Mouse (Mus musculus) forebrain, embryonic 14.5 days (tissue): Measurements from ENCODE around the gene Odf3b. TPM values are rescaled to one million over a fixed set of nuclear protein-coding genes. Genes with fewer than 3 reads are reported as not detected.
A peak's percentile ranks its signal among the peaks of the same experiment; 100 is the strongest.

Experiments
- ATAC-seq: fragments of 200-750 bp; cut with Nextera tagmentation; 2 replicates; pipeline ENCODE4 v1.8.0; 2017; ENCODE audit warnings: mild to moderate bottlenecking, moderate library complexity
- DNase-seq: peaks from one replicate; pipeline ENCODE4 v3.0.0-alpha.2; 2015; ENCODE audit warnings: low spot score
- H3K27ac ChIP-seq: fragments of 300-500 bp; sonication (generic); 2 replicates; pipeline ENCODE4 v1.5.1; 2014; ENCODE audit warnings: low read depth, mild to moderate bottlenecking, control low read depth, low read length, moderate library complexity
- H3K27me3 ChIP-seq: fragments of 300-500 bp; sonication (generic); replicated peaks from 2 replicates; pipeline ENCODE4 v1.6.1; 2014; ENCODE audit warnings: low read length, control low read depth, mixed read lengths; ENCODE audit not compliant: control insufficient read depth, insufficient read depth
- H3K36me3 ChIP-seq: fragments of 300-500 bp; sonication (generic); 2 replicates; pipeline ENCODE4 v1.6.1; 2014; ENCODE audit warnings: low read length, control low read depth; ENCODE audit not compliant: control insufficient read depth, insufficient read depth
- H3K4me1 ChIP-seq: fragments of 300-500 bp; sonication (generic); 2 replicates; pipeline ENCODE4 v1.6.1; 2014; ENCODE audit warnings: antibody characterized with exemption, low read length, control low read depth; ENCODE audit not compliant: control insufficient read depth, insufficient read depth
- H3K4me2 ChIP-seq: fragments of 300-500 bp; sonication (generic); 2 replicates; pipeline ENCODE4 v1.6.1; 2014; ENCODE audit warnings: mild to moderate bottlenecking, control low read depth, low read length
- H3K4me3 ChIP-seq: fragments of 300-500 bp; sonication (generic); 2 replicates; pipeline ENCODE4 v1.5.1; 2014; ENCODE audit warnings: low read depth, low read length, control low read depth
- H3K9ac ChIP-seq: fragments of 300-500 bp; sonication (generic); 2 replicates; pipeline ENCODE4 v1.6.1; 2014; ENCODE audit warnings: mild to moderate bottlenecking, low read length, control low read depth, moderate library complexity
- H3K9me3 ChIP-seq: fragments of 300-500 bp; sonication (generic); replicated peaks from 2 replicates; pipeline ENCODE4 v1.6.1; 2016; ENCODE audit warnings: low read length, control low read depth, mixed read lengths; ENCODE audit not compliant: control insufficient read depth
- WGBS: fragments of 180-500 bp; shearing (Covaris S2); extraction: QIAGEN DNeasy Blood & Tissue Kit; methylation state at CpG from one replicate; pipeline ENCODE4 v1.1.7; 2014; 5-methylcytosine and 5-hydroxymethylcytosine counted together
- polyA plus RNA-seq: library from polyadenylated mRNA; unstranded; fragments of >200 nt; fragmentation: Nextera tagmentation; extraction: Ambion mirVana; gene quantifications from 2 replicates; pipeline ENCODE4 v1.2.1, GENCODE M21; 2014

Gene Odf3b
- polyA plus RNA-seq, 1 experiment from 2014 or later = 2.9 TPM

- H3K9me3 ChIP-seq = no peaks in the 10 kb centered on the region
- peaks cover 46% of the 10 kb centered on the region for H3K27me3 ChIP-seq
- H3K4me1 ChIP-seq = peaks cover 4% of the 10 kb centered on the region; the same call in 1 of the 2 replicates
- peak overlapping the region; percentile 58 for H3K4me2 ChIP-seq
- H3K4me3 ChIP-seq = peak overlapping the region; percentile 27
- no peaks in the 10 kb centered on the region for H3K36me3 ChIP-seq
- WGBS = 15% methylated on average over 43 of the region's 46 CpGs
- H3K27ac ChIP-seq = no peak overlapping the region
- peak overlapping the region; percentile 52 for H3K9ac ChIP-seq
- no peak for ATAC-seq
- no peak for DNase-seq
Observed at GRCm38 (mm10) chr15:89377938-89378828, 899 bp downstream of the Odf3b start.

- no peak for DNase-seq
- Histone ChIP-seq H3K9ac (no peak overlapping the region), H3K27me3 (peaks cover 46% of the 10 kb centered on the region), H3K4me1 (peaks cover 6% of the 10 kb centered on the region; the same call in 1 of the 2 replicates), H3K4me3 (no peak overlapping the region), H3K4me2 (no peak overlapping the region), H3K36me3 (peaks cover 6% of the 10 kb centered on the region), H3K27ac (no peak overlapping the region), H3K9me3 (no peaks in the 10 kb centered on the region)
- ATAC-seq = no peak
- WGBS = 6% methylated on average over 18 of the region's 18 CpGs
Observed at GRCm38 (mm10) chr15:89377362-89377761, 1.7 kb downstream of the Odf3b start.

- Histone ChIP-seq H3K4me3 (no peak within 1 kb of the TSS), H3K36me3 (peaks cover 10% of the 10 kb centered on the region), H3K4me2 (no peak within 1 kb of the TSS), H3K9ac (no peak within 1 kb of the TSS), H3K4me1 (peaks cover 6% of the 10 kb centered on the region; the same call in 1 of the 2 replicates), H3K27ac (no peak within 1 kb of the TSS), H3K9me3 (no peaks in the 10 kb centered on the region), H3K27me3 (peaks cover 46% of the 10 kb centered on the region)
- no peak for DNase-seq
- no peak for ATAC-seq
- WGBS = 18% methylated on average over 16 of the region's 16 CpGs
Observed at GRCm38 (mm10) chr15:89376957-89377356, 2.1 kb downstream of the Odf3b start, which contains the start of gene Tymp. Tymp (minus strand) TSS chr15:89377039.

GRCm38 (mm10) chr15:89376040-89376439 is 3.0 kb downstream of the Odf3b start:
- H3K4me3 ChIP-seq = no peak overlapping the region
- H3K9ac ChIP-seq = no peak overlapping the region
- peaks cover 46% of the 10 kb centered on the region for H3K27me3 ChIP-seq
- peaks cover 6% of the 10 kb centered on the region; the same call in 1 of the 2 replicates for H3K4me1 ChIP-seq
- DNase-seq = no peak
- ATAC-seq = no peak
- no peaks in the 10 kb centered on the region for H3K9me3 ChIP-seq
- peaks cover 19% of the 10 kb centered on the region for H3K36me3 ChIP-seq
- H3K27ac ChIP-seq = no peak overlapping the region
- 78% methylated on average over 7 of the region's 7 CpGs for WGBS
- H3K4me2 ChIP-seq = no peak overlapping the region

GRCm38 (mm10) chr15:89374801-89375534 is 4.1 kb downstream of the Odf3b start:
- ATAC-seq (no peak), DNase-seq (no peak)
- H3K4me2 ChIP-seq = no peak overlapping the region
- H3K9ac ChIP-seq = peak overlapping the region; percentile 84
- 91% methylated on average over 17 of the region's 17 CpGs for WGBS
- H3K9me3 ChIP-seq = no peaks in the 10 kb centered on the region
- H3K4me3 ChIP-seq = no peak overlapping the region
- peaks cover 38% of the 10 kb centered on the region for H3K27me3 ChIP-seq
- H3K4me1 ChIP-seq = peaks cover 6% of the 10 kb centered on the region; the same call in 1 of the 2 replicates
- no peak overlapping the region for H3K27ac ChIP-seq
- peaks cover 30% of the 10 kb centered on the region for H3K36me3 ChIP-seq

- 48% methylated on average over 9 of the region's 9 CpGs for WGBS
- Histone ChIP-seq H3K36me3 (peaks cover 36% of the 10 kb centered on the region), H3K9me3 (no peaks in the 10 kb centered on the region), H3K4me2 (peak overlapping the region; percentile 87), H3K27me3 (peaks cover 33% of the 10 kb centered on the region), H3K9ac (peak overlapping the region; percentile 84), H3K4me1 (peaks cover 4% of the 10 kb centered on the region; the same call in 1 of the 2 replicates), H3K27ac (peak overlapping the region; percentile 93), H3K4me3 (peak overlapping the region; percentile 71)
- no peak for ATAC-seq
- DNase-seq = no peak
Observed at GRCm38 (mm10) chr15:89374340-89374739, 4.7 kb downstream of the Odf3b start.

GRCm38 (mm10) chr15:89373762-89374248 is 5.3 kb downstream of the Odf3b start, which contains the start of gene Sco2:
Sco2 (minus strand) TSS chr15:89373846.
- H3K27me3 ChIP-seq = peaks cover 28% of the 10 kb centered on the region
- peak within 1 kb of the TSS; percentile 71 for H3K4me3 ChIP-seq
- DNase-seq (peak; percentile 92), ATAC-seq (peak; percentile 89)
- under 1% methylated on average over 42 of the region's 42 CpGs for WGBS
- peak within 1 kb of the TSS; percentile 84 for H3K9ac ChIP-seq
- peak within 1 kb of the TSS; percentile 87 for H3K4me2 ChIP-seq
- H3K27ac ChIP-seq = peak within 1 kb of the TSS; percentile 93
- peaks cover 42% of the 10 kb centered on the region for H3K36me3 ChIP-seq
- H3K4me1 ChIP-seq = peaks cover 2% of the 10 kb centered on the region; the same call in 1 of the 2 replicates
- H3K9me3 ChIP-seq = no peaks in the 10 kb centered on the region

GRCm38 (mm10) chr15:89373027-89373761 is 5.9 kb downstream of the Odf3b start:
- Histone ChIP-seq H3K4me1 (peaks cover 2% of the 10 kb centered on the region; the same call in 1 of the 2 replicates), H3K9ac (peak overlapping the region; percentile 84), H3K27ac (peak overlapping the region; percentile 93), H3K4me2 (peak overlapping the region; percentile 87), H3K27me3 (peaks cover 22% of the 10 kb centered on the region), H3K36me3 (peaks cover 48% of the 10 kb centered on the region), H3K9me3 (no peaks in the 10 kb centered on the region), H3K4me3 (peak overlapping the region; percentile 71)
- WGBS = 3% methylated on average over 35 of the region's 35 CpGs
- ATAC-seq (peak; percentile 84), DNase-seq (peak; percentile 81)
